Mouse (Mus musculus) liver, adult 2 months (tissue): ENCODE measurements at regions not wholly inside any gene's neighbourhood (a gene's known extent, or its start where the extent isn't known, plus 50 kb on each side); places are given as distances from the start of the nearest gene placed in this dataset.
A peak's percentile ranks its signal among the peaks of the same experiment; 100 is the strongest.

ENCODE experiments used
- DNase-seq: peaks from one replicate; pipeline ENCODE4 v3.0.0-alpha.2; 2011; ENCODE audit warnings: low read depth, low spot score; ENCODE audit errors: extremely low read depth
- H3K27ac ChIP-seq: fragments of 200-500 bp; replicated peaks from 2 replicates; pipeline ENCODE4 v1.5.1; 2012; ENCODE audit warnings: low read depth, mild to moderate bottlenecking, control low read depth, inconsistent platforms, low read length; ENCODE audit not compliant: insufficient read depth
- H3K27me3 ChIP-seq: fragments of 200-500 bp; 2 replicates; pipeline ENCODE4 v1.6.1; 2012; ENCODE audit warnings: mild to moderate bottlenecking, moderate library complexity, low read length, inconsistent platforms; ENCODE audit not compliant: control insufficient read depth, insufficient read depth
- H3K36me3 ChIP-seq: fragments of 200-500 bp; 2 replicates; pipeline ENCODE4 v1.6.1; 2012; ENCODE audit warnings: low read length, inconsistent platforms; ENCODE audit not compliant: control insufficient read depth, insufficient read depth
- H3K4me1 ChIP-seq: fragments of 200-500 bp; 2 replicates; pipeline ENCODE4 v1.6.1; 2011; ENCODE audit warnings: low read length; ENCODE audit not compliant: control insufficient read depth, insufficient read depth
- H3K4me3 ChIP-seq: fragments of 200-500 bp; 2 replicates; pipeline ENCODE4 v1.5.1; 2011; ENCODE audit warnings: low read depth, mild to moderate bottlenecking, control low read depth, low read length, moderate library complexity; ENCODE audit not compliant: insufficient read depth
- H3K79me2 ChIP-seq: fragments of 200-500 bp; 2 replicates; pipeline ENCODE4 v1.6.1; 2012; ENCODE audit warnings: inconsistent platforms, mild to moderate bottlenecking, low read length, moderate library complexity; ENCODE audit not compliant: control insufficient read depth, insufficient read depth
- H3K9ac ChIP-seq: fragments of 200-500 bp; 2 replicates; pipeline ENCODE4 v1.6.1; 2012; ENCODE audit warnings: low read depth, mild to moderate bottlenecking, control low read depth, inconsistent platforms, low read length
- CTCF ChIP-seq: fragments of 200-500 bp; IDR thresholded peaks from 2 replicates; pipeline ENCODE4 v1.5.1; 2011; ENCODE audit warnings: low read depth, low read length, control low read depth
- POLR2A ChIP-seq: fragments of 200-500 bp; IDR thresholded peaks from 2 replicates; pipeline ENCODE4 v1.6.1; 2011; ENCODE audit warnings: low read length, control low read depth; ENCODE audit not compliant: insufficient read depth; ENCODE audit errors: extremely low read depth
- WGBS: fragments of 180-500 bp; shearing (Covaris S2); methylation state at CpG from one replicate; pipeline ENCODE4 v1.1.7; 2018; 5-methylcytosine and 5-hydroxymethylcytosine counted together

GRCm38 (mm10) chr10:117549506-117549830 lies 79.8 kb upstream of the Cpm start:
- WGBS = 97% methylated on average over 4 of the region's 4 CpGs
- H3K9ac ChIP-seq = no peak overlapping the region
- no peak for TF ChIP-seq CTCF
- TF ChIP-seq POLR2A = no peak
- no peak overlapping the region for H3K4me3 ChIP-seq
- H3K27ac ChIP-seq = no peak overlapping the region
- no peaks in the 10 kb centered on the region for H3K79me2 ChIP-seq
- H3K36me3 ChIP-seq = no peaks in the 10 kb centered on the region
- DNase-seq = no peak
- H3K27me3 ChIP-seq = no peaks in the 10 kb centered on the region
- H3K4me1 ChIP-seq = no peaks in the 10 kb centered on the region

GRCm38 (mm10) chr10:117548775-117549505 lies 80.4 kb upstream of the Cpm start:
- H3K4me3 ChIP-seq = no peak overlapping the region
- H3K79me2 ChIP-seq = no peaks in the 10 kb centered on the region
- H3K27ac ChIP-seq = no peak overlapping the region
- TF ChIP-seq POLR2A (no peak), CTCF (no peak)
- WGBS = 94% methylated on average over 23 of the region's 23 CpGs
- H3K9ac ChIP-seq = no peak overlapping the region
- H3K4me1 ChIP-seq = no peaks in the 10 kb centered on the region
- DNase-seq = no peak
- no peaks in the 10 kb centered on the region for H3K36me3 ChIP-seq
- no peaks in the 10 kb centered on the region for H3K27me3 ChIP-seq

- 73% methylated on average over 4 of the region's 4 CpGs for WGBS
- Histone ChIP-seq H3K36me3 (no peaks in the 10 kb centered on the region), H3K9ac (no peak overlapping the region), H3K27ac (no peak overlapping the region), H3K79me2 (no peaks in the 10 kb centered on the region), H3K27me3 (no peaks in the 10 kb centered on the region), H3K4me1 (no peaks in the 10 kb centered on the region), H3K4me3 (no peak overlapping the region)
- TF ChIP-seq POLR2A (no peak), CTCF (no peak)
- no peak for DNase-seq
These were observed 81.0 kb upstream of the Cpm start for GRCm38 (mm10) chr10:117548262-117548661.

GRCm38 (mm10) chr10:117547275-117547674 lies 82.0 kb upstream of the Cpm start:
- Histone ChIP-seq H3K9ac (no peak overlapping the region), H3K79me2 (no peaks in the 10 kb centered on the region), H3K27ac (no peak overlapping the region), H3K4me1 (no peaks in the 10 kb centered on the region), H3K36me3 (no peaks in the 10 kb centered on the region), H3K4me3 (no peak overlapping the region), H3K27me3 (no peaks in the 10 kb centered on the region)
- DNase-seq = peak; percentile 49
- TF ChIP-seq CTCF = no peak
- TF ChIP-seq POLR2A = no peak
- 77% methylated on average over 6 of the region's 6 CpGs for WGBS

GRCm38 (mm10) chr10:117545842-117546631 lies 83.3 kb upstream of the Cpm start:
- TF ChIP-seq CTCF = no peak
- TF ChIP-seq POLR2A = no peak
- Histone ChIP-seq H3K9ac (no peak overlapping the region), H3K27me3 (no peaks in the 10 kb centered on the region), H3K36me3 (no peaks in the 10 kb centered on the region), H3K27ac (no peak overlapping the region), H3K4me1 (no peaks in the 10 kb centered on the region), H3K4me3 (no peak overlapping the region), H3K79me2 (no peaks in the 10 kb centered on the region)
- WGBS = 86% methylated on average over 5 of the region's 5 CpGs
- no peak for DNase-seq
